Mouse (Mus musculus): ENCODE measurements at regions not wholly inside any gene's neighbourhood (a gene's known extent, or its start where the extent isn't known, plus 50 kb on each side); places are given as distances from the start of the nearest gene placed in this dataset.
A peak's percentile ranks its signal among the peaks of the same experiment; 100 is the strongest.

DNA sequence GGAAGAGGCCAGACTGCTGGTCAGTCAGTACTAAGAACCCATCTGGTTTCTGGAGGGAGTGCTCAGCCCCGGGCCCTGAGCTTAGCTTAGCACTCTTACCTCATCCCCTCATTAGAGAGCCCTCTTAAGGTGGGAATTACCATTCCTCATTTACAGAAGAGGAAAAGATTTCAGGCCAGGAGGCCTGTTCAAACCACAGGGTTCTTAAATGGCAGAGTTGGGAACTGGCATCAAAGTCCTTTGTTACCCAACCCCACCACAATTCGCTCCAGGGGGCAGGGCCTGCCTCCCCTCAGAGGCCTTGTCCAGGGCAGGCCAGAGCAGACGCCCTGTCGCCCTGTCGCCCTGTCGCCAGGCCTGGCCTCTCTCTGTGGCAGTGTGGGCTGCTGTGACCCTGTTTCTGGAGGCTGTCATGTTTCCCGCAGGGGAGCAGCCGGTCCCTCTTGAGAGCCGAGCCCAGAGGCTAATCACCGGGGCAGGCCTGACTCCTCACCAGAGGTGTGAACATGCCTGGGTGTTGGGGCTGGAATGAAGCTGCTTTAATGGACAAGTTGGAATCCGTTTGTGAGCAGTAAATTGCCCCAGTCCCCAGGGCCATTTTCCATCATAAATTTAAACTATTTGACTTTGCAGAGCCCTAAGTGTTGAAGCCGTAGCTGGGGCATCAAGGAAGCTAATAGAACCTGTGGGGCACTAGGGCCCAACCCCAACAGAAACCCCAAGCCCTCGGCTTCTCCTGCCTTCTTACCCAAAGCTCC is 116.9 kb upstream of the Haao start:
- DNase-seq (ENCODE audit: low spot score): no peak

DNA sequence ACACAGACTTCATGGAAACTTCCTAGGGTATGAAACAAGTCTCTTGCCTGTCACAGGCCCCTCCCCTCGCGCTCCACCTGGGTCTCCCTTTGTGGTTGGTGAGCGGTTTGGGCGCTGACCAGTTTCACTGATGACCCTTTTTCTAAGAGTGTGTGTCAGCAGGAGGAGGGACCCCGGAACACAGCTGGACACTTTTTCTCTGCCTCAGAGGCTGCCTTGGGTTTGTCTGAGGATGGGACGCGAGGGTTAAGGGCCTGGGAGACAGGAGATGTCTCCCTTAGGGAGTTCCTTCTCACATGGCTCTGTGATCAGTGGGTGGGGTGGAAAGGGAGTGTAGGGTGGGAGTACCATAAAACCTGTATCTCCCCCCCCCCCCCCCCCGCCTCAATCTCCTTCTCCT is 115.8 kb upstream of the Haao start:
- DNase-seq (ENCODE audit: low spot score): no peak

DNA sequence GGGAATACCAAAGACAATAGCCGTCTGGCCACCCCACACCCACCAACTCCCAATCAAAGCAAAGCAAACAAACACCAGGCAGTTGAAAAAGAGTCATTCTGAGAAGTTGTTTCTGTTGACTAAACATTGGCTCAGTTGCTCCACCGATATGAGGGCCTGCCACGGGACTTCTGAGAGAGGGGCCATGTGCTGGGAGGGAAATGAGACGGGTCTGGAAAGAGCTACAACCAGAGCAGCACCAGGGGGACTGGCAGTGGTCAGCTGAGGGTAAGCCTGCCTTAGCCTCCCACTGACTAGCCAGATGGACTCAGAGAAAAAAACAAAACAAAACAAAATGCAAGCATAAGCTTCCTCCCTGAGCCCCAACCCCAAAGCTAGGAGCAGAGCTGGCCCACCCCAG is 115.1 kb upstream of the Haao start:
- no peak for DNase-seq (ENCODE audit: low spot score)

DNA sequence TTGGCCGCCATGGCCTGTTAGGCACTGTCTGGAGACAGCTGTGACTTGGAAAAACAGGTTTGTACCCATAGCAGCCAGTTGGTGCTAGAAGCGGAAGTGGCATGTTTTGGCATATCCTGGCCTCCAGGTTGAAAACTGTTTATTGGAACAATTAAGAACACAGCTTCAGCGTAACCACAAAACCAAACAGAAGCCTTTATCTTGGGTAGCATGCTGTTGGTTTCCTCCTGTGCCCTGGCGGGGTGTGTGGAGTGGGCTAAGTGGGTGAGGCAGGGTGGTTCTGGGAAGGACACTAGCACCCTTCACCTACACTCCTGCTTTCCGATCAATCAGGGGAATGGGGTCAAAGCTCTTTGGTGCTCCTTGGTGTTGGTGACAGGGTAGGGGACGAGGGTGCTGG is 114.4 kb upstream of the Haao start:
- no peak for DNase-seq (ENCODE audit: low spot score)

DNA sequence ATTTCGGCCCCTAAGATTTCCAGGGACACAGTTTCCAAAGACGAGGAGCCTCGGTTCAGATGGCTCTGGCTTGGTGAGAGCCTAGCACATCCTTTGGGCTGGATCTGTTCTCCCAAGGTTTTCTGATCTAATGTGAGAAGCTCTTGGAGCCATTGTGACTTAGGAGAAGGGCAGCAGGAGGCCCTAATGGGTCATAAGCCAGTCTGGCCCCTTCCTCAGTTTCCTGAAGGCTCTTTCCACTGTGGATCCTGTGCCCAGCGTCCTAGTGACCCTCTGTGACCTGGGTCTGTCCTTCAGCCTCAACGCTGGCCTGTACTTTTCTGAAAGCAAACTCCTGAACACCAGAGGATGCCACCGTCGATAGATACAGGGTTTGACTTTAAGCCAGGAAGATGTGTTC is 113.1 kb upstream of the Haao start:
- DNase-seq (ENCODE audit: low spot score): no peak

DNA sequence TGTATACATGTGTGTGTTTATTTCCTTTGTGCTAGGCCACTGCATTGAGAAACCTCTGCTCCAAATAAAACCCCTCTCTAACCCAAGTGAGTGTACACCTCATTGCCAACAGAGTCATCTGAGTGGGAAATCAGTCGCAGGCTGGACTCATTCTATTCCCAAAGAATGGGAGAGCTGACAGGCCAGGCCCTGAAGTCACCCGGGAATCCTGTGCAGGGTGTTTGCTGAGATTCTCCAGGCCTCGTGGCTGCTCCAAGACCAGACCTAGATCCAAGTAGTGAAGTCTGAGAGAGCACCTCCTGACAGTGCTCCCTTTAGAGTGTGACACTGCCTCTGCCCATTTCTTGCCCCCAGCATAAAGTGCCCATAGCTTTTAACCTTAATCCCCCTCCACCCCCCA is 112.4 kb upstream of the Haao start:
- DNase-seq (ENCODE audit: low spot score): no peak

DNA sequence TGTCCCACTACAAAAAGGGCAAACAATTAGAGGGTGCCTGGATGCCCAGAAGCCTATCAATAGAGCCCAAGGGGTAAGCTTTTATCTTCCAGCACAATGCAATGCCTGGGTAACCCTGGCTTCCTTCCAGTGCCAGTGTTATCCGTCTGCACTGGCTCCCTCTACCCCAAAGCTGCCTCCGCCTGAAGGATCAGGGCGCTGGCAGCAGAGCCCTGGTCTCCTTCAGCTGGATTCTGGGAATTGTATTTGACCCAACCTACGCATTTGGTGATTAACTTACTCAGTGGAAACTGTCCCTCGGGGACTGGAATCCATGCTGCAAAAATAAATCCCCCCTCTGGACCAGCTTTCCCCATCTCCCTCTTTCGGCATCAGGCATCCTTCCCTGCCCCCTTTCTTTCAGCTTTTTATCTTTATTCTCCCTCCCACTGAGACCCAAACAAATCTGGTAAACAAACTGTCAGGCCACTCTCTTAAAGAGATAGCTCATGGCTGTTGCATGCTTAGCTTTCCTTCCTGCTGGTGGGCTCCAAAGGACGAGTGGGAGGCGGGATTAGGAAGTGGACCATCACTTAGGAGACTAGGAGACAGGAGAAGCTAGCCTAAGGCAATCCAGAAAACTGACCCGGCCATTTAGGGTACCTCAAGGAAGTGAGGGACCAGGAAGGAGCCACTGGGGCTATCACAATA is 111.5 kb upstream of the Haao start:
- DNase-seq (ENCODE audit: low spot score): peak; percentile 61

DNA sequence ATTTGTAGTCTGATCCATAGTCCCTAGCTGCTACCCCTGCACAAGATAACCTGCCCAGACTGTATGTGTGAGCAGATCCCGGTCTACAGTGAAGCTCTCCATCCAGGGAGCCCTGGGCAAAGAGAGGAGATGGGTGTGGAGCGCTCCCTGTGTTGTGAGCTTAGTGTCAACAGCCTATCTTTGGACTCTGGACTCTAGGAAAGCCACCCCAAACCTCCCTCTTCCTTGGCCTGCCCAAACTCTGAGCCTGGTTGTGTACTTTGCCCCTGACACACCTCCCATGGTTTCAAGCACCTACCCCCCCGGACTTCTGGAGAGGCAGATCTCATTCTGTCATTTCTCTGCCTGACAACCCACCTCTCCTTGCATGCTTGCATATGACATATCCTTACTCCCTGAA is 110.9 kb upstream of the Haao start:
- no peak for DNase-seq (ENCODE audit: low spot score)

DNA sequence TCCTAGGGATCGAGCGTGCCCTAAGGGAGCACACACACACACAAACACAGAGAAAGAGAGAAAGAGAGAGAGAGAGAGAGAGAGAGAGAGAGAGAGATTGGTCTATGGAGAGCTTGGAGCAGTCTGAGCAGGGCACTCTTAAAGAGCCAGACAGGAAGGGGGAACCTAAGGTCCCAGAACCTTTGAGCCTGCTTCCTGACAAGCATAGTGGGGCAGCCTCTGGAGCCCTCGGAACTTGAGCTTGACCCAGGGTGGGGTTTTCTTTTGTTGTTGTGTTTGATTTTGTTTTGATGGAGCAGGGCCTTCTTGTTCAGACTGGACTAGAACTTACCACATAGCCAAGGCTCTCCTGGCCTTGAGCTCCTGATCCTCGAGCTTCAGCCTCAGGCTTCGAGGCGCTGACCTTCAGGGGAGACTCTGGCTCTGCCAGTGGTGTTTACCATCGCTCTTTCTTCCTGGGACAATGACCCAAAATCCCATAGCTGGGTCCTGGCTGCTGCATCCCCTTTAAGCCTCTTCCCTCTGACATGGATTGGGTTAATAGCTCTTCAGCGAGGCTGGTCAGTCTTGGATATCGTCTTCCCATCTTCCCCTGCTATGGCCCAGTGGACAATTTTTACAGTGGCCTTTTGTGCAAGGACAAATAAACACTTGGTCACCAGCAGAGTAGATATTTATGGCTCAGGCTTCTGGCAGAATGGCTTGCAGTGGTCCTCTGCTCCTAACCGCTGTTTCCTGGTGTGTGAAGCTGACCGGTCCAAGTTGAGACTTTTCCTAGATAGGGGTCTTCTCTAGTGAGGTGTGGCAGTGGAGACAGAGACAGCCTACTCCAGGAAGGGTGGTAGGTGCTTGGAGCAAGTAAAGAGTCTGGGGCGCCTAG is 110.1 kb upstream of the Haao start:
- no peak for DNase-seq (ENCODE audit: low spot score)

DNA sequence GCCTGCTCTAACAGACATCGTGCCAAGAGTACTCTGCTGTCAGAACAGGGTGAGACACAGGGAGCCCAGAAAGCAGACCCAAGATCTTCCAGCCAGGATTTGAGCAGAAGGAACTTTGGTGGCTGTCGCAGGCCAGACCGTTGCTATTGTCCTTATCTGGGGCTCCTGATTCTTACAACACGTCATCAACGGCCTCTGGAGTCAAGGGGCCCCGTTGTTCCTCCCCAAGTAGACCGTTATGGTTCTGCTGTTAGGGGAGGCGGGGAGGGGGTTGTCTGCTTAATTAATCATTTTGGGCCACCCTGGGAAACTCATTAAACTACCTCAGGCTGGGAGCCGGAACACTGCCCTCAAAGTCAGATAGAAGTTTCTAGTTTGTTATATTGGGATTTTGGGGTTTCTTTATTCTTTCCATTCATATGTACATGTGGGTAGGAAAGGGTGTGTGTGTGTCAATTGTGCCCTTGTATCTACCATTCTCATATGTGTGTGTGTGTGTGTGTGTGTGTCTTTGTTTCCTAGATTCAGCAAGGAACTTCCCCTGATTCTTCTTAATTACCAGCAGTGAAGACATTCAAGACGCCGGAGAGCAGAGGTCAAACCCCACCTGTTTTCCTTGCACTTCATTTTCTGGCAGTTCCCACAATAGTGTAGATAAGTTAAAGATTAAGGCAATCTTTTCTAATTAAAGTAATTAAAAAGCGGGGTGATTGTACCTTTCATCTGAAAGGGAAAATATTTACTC is 109.2 kb upstream of the Haao start:
- DNase-seq (ENCODE audit: low spot score): no peak

DNA sequence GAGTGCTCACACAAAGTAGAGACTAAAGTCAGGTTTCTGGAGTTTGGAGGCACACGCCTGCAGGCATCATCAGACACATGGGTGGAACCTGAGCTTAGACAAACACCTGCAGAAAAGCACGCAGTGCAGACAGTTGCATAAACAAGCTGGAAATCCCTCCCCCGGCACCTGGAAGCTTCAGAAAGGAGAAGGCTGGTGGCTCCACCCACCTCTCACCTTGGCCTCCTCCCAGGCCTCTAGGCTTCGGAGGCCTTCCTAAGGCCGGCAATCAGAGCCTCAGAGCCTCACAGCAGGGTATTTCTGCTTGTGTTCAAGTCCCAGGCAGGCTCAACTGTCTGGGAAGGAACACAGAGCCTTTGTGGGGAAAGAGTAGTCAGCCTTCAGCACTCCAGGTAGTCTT is 108.2 kb upstream of the Haao start:
- no peak for DNase-seq (ENCODE audit: low spot score)

DNA sequence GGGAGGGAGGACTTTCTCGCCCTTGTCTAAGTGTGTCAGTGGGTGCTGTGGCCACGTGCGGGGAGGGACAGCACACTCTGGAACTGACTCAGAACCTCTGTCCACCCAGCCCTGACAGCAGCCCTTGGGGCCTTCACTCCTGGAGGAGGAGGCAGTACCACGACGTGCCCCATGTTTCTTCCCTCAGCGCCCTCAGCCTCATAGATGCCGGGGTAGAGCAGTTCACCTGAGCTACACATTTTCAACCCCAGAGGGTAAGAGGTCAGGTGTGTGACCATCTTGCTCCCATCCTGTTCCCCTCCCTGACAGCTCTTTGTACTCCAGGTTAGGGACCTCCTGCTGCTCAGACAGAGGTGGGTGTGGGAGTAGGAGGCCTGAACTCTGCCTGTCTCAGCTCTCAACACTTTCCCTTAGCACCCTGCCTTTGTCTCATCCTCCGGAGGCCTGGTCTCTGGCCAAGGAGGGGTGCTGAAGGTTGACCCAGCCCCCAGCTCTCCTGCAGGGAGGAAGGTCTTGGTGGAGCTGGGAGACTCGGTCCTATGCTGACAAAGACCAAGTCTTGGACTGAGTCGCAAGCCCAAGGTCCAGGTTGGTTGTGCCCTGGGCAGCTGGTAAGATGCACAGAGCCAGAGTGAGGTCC is 107.4 kb upstream of the Haao start:
- DNase-seq (ENCODE audit: low spot score): no peak

DNA sequence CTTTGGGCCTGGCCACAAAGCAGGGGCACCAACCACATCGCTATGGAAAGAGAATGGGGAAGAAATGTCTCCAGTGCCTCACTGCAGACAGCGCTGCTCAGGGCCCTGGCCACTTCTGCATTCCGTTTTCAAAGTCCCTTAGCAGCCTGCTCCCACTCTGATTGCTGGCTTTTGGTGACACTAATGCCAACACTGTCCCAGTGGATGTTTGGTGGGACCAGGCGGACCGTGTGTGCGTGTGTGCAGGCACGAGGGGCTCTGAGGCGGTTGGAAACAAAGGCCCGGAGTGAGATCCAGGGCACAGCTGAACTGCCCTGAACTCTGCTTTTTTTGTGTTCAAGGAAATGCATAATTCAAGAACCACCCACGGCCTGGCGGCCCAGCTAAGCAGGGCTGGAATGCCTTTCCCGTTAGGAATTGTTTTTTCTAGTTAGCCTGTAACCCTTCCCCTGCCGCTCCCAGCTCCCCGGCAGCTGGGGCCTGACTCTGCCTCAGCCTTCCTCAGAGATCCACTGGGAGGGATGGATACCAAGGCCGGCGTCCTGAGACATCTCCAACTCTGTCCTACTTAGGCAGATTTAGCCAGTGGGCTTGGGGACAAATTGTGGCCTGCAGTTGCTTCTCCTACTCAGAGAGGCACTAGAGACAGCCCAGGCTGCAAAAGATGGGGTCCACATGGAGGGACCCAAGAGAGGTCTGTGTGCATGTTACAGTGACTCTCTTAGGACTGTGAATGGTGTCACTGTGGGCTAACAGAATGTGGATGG is 106.7 kb upstream of the Haao start:
- DNase-seq (ENCODE audit: low spot score): no peak

DNA sequence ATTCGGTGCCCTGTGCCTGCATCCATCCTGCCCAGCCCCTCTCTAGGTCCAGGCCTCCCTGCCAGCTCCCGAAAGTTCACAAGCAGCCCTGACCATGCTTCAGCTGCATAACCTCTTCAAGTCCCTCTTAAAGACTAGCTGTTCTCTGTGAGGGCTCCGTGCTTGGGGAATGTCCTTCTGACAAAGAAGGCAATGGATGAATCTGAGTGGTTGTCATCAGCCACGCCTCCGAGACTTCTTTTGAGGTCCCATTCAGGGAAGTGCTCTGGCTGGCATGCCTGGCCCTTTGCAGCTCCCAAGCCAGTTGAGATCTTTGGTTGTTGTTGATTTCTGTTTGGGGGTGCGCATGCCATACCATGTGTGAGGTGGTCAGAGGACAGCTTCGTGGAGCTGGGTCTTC is 105.9 kb upstream of the Haao start:
- DNase-seq (ENCODE audit: low spot score): no peak

DNA sequence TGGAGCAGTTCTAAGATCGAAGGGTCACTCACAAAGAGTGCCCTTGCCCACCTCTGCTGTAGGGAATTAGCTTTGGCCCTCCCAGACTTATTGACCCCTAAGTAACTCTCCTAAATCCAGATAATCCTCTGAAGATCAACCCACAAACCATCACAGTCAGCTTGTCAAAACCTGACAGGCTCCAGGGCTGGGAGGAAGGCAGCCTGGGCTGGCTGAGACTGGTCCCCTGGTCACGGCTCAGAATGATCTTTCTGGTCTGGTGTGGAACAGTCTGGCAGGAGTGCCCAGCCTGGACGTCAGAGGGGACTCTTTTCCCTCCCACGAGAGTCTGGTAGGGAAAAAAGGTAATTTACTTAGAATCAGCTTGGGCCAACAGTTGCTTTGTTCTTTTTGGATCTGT is 99.0 kb upstream of the Haao start:
- peak; percentile 36 for DNase-seq (ENCODE audit: low spot score)

DNA sequence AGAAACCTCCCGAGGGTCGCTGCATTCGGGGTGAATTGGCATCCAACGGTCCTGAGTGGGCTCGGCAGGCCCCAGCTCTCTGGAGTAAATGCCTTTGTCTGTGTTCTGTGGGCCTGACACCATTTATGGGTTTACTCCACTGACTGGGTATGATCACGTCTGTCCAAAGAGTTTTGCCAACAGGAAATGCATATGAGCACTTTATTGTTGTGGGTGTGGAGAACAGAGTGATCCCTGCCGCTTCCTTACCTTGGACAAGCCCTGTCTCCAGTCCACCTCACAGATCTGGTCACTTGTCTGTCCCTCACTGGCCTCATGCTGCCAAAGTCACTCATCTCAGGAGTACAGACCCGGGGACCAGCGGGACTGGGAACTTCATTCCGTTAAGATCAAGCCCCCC is 91.6 kb upstream of the Haao start:
- DNase-seq (ENCODE audit: low spot score): no peak

DNA sequence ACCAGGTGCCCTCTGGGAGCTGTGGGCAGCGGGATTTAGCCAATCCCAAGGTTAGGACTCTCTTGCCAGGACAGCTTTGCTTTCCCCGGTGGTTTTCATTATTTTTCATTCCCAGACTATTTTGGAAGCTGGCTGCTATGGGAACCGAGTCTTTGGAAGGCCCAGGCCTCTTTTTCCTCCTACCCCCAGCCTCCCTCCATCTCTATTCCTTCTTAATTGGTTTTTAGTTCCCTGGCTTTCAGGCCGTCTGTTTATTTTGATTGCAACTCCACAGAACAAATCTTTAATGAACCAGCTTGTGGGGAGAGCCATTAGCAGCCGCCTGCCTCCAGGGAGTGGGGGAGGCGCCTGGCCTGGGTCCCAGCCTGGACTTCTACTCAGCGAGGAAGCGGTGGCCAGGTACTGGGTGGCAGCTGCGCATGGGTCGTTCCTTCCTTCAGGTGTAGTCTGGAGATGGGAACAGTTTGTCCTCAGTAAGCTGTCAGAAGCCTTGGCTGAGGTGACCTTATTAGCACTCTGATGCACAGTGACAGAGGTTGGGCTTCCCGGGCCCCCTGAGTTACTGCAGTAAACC is 91.0 kb upstream of the Haao start:
- DNase-seq (ENCODE audit: low spot score): peak; percentile 86

DNA sequence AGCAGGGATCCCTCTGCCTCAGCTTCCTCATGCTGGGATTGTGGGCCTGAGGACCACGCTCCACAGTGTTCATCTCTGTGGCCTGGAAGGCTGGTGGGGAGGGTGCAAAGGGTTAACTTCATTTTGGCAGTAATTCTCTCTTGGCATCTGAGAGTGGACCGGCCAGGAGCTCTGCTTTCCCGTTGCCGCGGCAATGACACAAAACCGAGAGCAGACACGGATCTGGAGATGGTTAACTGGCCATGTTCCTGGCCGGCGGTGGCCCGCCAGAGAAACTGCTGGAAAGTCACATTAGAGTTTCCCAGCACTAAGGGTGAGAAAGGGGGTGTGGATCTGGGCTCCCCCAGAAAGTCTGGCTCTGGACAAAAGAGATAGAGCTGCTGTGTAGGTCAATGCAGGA is 89.8 kb upstream of the Haao start:
- peak; percentile 81 for DNase-seq (ENCODE audit: low spot score)

DNA sequence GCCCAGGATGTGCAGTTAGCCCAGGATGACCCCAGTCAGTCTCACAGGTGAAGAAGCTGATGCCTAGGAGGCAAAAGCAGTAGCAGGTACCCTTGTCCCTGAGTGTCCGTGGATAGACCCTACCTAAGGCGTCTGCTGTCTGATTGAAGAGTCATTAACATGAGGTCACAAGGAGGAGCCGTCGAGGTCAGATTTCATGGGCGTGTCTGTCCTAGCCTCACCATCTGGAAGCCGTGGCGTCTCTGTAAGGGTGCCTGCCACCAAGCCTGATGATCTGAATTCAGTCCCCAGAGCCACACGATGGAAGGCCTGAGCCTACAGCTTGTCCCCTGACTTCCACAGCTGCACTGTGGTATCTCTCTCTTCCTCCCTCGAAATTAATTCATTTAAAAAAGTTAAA is 88.9 kb upstream of the Haao start:
- DNase-seq (ENCODE audit: low spot score): no peak

DNA sequence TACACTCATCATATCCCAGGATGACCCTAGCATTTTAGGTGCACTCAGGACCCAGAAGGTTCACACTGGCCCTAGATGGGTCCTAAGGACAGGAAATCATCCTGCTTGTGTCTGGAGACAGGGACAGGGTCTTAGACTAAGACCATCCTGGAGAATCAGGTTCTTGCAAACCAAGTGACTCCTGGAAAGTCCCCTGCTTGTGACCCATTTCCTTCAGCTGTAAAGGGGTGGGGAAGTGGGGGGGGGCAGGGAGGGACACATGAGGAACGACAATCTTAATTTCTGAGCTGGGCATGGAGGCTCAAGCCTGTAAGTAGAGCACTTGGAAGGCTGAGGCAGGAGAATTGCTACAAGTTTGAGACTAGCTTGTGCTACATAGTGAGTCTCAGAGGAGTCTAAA is 88.2 kb upstream of the Haao start:
- no peak for DNase-seq (ENCODE audit: low spot score)

DNA sequence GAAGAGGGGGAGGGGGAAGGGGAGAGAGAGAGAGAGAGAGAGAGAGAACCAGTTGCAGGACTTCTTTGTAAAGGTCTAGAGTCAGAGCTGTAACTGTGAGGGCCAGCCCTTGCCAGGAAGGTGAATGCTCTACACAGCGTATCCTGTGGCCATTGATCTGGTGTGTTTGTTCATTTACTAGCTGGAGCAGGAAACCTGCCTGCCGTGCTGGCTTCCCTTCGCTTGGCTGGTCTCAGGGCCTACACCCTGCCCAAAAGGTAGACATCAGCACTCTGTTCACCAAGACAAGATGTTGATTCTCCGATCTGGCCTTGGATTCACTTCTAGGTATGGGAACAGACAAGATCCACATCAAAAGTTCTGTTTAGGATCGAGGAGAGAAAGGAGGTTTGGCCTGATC is 87.5 kb upstream of the Haao start:
- no peak for DNase-seq (ENCODE audit: low spot score)
